Mouse (Mus musculus) left cerebral cortex, adult 9 months (tissue): Measurements from ENCODE around the gene Gramd1b.
A peak's percentile ranks its signal among the peaks of the same experiment; 100 is the strongest.

Experiments
- DNase-seq, 2 experiments: peaks; one replicate each; pipeline ENCODE4 v3.0.0; 2022; ENCODE audit warnings: low spot score in 2 of 2

Gramd1b gene

GRCm38 (mm10) chr9:40311813-40312212, 219.4 kb downstream of the Gramd1b start:
- DNase-seq: no peak

GRCm38 (mm10) chr9:40309876-40310275, 221.3 kb downstream of the Gramd1b start:
- DNase-seq: no peak

GRCm38 (mm10) chr9:40307311-40307710, 223.9 kb downstream of the Gramd1b start:
- no peak for DNase-seq

DNA sequence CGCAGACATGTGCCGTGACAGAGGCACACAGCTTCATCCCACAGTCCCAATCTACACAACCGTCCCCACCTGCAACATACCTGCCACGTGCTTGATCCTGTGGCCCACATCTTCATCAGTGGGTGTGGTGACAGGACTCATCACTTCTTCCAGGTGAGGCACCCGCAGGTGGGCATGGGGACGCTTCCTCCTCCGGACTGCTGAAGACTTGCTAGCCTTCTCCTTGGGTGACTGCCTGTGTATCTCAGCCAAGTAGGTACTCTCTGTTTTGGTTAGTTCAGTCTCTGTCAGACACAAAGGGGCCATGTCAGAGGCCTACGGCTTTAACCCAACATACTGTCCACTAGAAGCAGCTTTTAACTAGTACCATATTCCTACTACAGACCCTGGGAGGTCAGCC, 226.9 kb downstream of the Gramd1b start:
- no peak for DNase-seq

DNA sequence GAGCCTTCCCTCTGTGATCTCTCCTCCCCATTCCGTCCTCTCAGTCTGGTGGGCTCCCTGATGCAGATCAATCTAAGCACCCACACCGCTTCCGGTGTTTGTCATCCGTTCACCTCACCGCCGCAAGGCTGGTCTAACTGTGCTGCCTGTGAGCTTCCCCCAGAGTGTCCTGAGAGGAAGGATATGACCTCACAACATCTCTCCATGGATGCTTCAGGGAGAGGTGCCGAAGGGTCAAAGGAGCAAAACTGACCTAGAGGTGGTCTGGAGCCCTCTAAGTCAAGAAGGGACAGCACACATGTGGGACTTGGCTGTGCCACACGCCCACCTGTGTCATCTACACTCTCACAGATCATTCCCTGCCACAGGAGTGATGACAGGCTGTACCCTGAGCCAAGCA, 228.8 kb downstream of the Gramd1b start:
- no peak for DNase-seq

- no peak for DNase-seq
Measured at GRCm38 (mm10) chr9:40301475-40301874, 229.7 kb downstream of the Gramd1b start.

DNA sequence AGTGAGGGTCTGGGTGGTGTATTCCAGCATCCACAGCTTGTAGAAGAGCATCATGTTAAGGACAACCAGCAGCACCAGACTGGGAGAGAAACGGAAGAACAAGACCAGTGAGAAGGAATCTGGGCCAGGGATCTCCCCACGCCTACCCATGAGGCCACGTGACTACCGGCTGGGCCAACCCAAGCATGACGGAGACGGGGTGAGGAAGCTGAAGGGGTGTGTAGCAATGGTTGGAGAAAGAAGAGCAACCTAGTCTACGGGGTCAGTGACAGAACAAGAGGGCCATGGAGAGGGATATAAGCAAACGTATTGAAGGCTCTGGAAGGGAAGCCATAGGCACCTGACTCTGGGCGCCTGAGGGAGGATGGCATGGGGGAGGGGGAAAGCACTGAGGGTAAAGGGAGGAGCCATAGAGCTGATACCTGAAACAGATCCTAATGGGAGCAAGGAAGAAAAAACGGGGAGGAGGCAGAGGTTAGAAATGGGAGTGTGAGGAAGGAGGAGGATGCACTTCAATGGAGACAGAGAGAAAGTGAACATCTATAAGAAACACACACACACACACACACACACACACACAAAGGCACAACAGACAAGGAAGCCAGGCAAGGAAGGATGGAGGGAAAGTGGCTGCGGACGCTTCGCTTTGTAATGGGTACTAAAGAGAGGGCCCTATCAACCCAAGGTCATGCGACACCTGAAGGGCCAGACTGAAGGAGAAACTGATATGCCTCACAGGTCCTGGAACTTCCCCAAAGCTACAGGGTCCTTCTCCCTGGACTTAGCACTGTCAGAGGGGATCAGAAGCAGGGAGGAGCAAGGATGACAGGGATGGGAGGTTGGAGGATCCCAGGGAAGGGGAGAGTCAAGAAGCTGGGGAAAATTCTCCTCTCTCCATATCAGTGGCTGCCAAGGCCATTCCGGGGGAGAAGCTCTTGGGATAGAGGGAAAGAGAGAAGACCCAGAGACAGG, 230.9 kb downstream of the Gramd1b start:
- no peak for DNase-seq

DNA sequence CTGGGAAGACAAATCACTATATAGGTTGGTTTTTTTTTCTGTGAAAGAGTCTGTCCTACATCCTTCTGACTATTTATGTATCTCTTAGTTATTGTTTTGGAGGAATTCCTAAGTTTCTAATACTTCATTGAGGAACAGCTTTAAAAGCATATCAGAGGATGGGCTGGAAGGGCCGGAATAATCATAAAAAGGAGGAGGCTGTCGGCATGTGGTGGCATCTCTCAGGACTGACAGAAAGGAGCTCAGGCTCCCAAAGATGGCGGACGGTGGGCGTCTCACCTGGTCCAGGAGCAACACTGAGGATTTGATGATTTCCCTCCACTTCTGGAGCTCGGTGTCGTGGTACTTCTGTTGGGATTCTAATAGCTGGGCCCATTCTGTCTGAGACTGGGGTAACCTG, 231.9 kb downstream of the Gramd1b start:
- DNase-seq: no peak

DNA sequence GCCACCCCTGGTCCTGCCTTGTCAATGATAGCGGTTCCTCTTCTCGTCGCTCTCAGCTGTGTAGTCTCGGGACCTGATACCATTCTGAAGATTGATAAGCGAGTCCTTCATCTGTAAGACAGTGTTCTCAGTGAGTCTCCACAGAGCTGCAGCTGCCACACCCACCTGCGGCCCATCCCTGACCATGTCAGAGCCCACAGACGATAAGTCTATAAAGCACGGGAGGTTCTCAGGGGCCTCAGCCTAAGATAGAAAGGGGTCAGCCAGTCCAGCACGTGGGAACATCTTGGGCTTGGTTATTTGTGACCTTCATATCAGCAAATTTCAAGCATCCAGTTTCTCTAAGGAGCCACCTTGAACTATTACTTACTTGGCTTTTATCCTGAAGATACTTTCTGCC, 233.2 kb downstream of the Gramd1b start:
- DNase-seq: no peak

DNA sequence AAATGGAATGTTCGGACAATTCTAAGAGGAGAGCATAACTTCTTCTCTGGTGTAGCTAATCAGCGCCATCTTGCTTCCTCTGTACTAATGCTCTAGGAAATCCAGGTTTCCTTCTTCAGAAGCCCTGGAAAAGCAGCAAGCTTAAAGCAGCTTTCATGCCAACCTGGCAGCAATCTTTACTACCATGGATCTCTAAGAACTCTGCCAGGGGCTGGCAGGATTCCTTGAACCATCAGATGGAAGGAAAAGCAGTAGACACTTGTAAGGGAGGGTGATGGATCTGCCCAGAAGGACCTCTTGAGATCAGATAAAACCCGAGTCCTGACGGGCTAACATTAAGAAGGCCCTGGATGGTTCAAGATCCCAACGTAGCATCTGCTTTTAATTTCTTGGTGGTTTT, 234.9 kb downstream of the Gramd1b start:
- peak in 1 of 2 experiments; percentile 60 for DNase-seq

DNA sequence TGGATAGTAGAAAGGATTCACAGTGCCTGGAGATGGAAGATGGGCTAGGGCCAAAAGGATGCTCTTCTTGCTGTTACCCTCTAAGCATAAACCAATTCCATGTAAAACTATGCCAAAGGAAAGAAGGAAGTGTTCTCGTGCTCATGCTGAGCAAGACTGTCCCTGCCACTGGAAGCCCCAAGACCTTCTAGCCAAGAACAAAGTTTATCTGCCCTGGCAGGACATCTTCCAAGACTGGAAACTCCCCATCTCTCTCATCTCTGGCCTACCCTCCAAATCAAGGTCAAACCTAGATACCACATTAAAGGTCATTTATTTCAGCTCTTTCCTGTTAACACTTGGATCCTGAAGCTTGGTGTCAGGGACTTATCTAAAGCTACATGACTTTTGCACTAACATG, 236.3 kb downstream of the Gramd1b start:
- no peak for DNase-seq

GRCm38 (mm10) chr9:40294210-40294609, 237.0 kb downstream of the Gramd1b start:
- DNase-seq: no peak

GRCm38 (mm10) chr9:40293740-40294139, 237.4 kb downstream of the Gramd1b start:
- no peak for DNase-seq

DNA sequence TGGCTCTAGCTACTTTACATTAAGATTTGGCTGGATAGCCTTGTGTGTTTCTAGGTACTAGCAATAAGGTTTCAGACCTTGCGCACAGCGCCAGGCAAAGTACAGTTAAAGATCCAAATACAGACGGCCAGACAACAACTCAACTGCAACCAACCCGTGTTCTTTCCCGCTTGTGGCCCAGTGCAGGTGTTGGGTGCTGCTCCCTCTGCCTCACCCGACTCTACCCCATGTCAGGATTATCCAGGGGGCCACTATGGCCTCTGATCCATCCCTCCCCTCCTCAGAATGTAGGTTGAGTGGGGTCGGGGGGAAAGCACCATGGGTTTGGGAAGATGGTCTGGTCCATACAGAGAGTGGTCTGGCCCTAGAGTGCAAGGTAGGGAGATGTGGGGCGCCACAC, 237.9 kb downstream of the Gramd1b start:
- no peak for DNase-seq

- DNase-seq: no peak
Measured at GRCm38 (mm10) chr9:40292475-40292874, 238.7 kb downstream of the Gramd1b start.

DNA sequence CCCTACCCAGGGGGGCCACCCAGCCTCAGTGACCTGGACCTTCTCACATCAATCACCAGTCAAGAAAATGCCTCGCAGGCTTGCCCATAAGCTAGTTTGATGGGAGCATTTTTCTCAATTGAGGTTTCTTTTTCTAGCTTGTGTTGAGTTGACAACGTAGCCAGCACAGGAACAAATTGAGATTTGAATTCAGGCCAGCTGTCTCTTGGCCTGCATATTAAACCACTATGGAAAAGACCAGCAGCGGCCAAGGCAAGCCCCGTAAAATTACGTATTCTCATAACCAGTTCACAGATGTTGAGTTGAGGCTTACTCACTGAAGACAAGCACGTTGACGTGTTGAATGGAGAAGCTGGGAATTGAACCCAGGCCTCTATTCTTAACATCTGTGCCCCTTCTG, 248.2 kb downstream of the Gramd1b start:
- DNase-seq: no peak

GRCm38 (mm10) chr9:40279438-40279837, 251.7 kb downstream of the Gramd1b start:
- DNase-seq: no peak

GRCm38 (mm10) chr9:40277671-40278070, 253.5 kb downstream of the Gramd1b start:
- peak in 1 of 2 experiments; percentile 1 for DNase-seq

GRCm38 (mm10) chr9:40275904-40276303, 255.3 kb downstream of the Gramd1b start:
- DNase-seq: no peak

DNA sequence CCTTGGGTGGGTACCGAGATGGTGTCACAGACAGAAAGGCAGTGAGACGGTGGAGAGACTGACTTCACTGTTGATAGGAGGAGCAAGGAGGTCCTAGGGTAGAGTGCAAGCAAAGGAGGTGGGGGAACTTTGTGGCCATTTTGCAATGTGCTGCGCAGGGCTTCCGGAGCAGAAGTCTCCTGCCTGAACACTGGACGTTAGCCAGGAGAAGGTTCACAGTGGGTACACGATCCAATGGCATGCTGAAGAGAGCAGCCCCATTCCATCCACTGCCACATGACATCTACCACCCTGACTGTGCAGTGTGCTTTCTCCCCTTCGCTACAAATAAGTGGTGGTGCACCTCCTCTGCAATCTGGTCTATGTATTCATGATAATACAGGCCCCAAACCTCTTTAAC, 258.4 kb downstream of the Gramd1b start:
- no peak for DNase-seq

DNA sequence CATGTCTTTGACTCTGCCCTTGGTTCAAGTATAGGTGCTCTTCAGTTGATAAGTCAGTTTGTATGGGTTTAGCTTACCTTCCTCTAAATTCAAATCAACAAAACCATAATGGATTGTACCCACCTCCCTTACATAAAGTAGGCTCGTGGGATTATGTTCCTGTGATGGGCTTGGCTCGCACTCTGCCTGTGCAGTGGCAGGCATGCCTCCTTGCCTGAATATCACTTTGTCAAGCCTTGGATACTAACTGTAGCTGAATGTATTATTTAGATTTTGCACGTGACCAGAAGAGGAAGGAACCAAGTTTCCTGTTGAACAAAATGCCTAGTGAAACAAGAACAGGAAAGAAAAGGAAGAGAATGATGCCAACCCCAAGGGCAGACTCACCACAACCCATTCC, 260.1 kb downstream of the Gramd1b start:
- no peak for DNase-seq

- DNase-seq: no peak
Measured at GRCm38 (mm10) chr9:40269880-40270279, 261.3 kb downstream of the Gramd1b start.

- DNase-seq: peak; percentile 74 to 81
Measured at GRCm38 (mm10) chr9:40269103-40269861, 261.9 kb downstream of the Gramd1b start, which contains the start of gene Scn3b. TSS of gene Scn3b (plus strand) at chr9:40269217.
